Mouse (Mus musculus) liver, adult (tissue): ENCODE data around the gene Ccdc157.
A peak's percentile ranks its signal among the peaks of the same experiment; 100 is the strongest.

Source experiments
- GATA4 ChIP-seq: IDR thresholded peaks from 2 replicates; pipeline ENCODE4 v1.6.1; 2014; ENCODE audit warnings: mild to moderate bottlenecking, low read length; ENCODE audit not compliant: insufficient replicate concordance

Ccdc157 gene

GRCm38 (mm10) chr11:4148120-4148519 lies 12.0 kb downstream of the Ccdc157 start:
- TF ChIP-seq GATA4 = no peak

DNA sequence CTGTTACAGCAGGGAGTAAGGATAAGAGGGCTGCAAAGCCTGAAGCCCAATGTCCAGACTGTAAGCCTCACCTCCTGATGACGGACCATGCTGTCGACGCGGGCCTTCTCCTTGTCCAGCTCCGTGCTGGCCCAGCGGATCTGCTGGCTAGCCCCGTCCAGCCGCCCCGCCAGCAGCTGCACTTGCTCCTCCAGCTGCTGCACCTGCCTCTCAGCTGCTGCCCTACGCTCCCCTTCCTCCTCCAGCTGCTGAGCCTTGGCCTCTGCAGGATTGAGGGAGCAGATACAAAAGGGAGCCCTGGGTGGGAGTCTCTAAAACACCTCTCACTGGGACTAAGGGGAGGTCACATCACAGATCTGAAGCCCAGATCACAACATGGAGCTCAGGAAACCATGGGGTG lies 13.0 kb downstream of the Ccdc157 start:
- no peak for TF ChIP-seq GATA4

GRCm38 (mm10) chr11:4146381-4146780 lies 13.7 kb downstream of the Ccdc157 start:
- no peak for TF ChIP-seq GATA4

GRCm38 (mm10) chr11:4143281-4144062 lies 16.6 kb downstream of the Ccdc157 start:
- no peak for TF ChIP-seq GATA4

DNA sequence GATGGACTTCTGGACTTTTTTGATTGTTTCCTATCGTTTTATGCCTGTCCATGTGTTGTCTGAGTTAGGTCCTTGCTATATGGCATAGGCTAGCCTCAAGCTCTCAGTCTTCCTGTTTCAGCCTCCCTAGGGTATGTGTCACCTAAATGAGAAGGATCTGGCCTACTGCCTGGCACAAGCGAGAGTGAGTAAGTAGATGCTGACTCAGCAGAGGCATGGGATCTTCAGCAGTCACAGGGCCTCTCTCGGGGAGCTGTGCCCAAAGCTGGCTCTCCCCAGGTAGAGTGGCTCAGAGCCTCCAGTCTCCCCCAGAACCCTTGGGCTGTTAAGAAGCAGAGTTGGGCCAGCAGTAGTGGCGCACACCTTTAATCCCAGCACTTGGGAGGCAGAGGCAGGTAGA lies 17.7 kb downstream of the Ccdc157 start:
- TF ChIP-seq GATA4 = no peak

DNA sequence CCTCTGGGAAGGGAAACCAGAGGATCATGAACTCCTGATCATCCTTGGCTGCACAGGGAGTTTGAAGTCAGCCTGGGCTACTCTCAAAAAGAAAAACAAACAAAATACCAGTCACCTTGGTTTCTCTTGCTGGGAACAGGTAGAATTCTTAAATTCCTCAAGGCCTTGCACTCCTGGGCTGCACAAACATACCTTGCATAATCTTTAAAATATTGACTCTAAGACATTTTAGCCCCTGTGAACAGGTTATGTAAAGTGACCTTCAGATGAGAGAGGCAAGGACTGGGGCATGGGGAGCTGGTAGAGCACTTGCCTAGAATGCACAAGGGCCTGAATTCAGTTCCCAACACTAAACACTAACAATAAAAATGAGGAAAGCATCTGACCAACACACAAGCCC lies 18.6 kb downstream of the Ccdc157 start:
- no peak for TF ChIP-seq GATA4

DNA sequence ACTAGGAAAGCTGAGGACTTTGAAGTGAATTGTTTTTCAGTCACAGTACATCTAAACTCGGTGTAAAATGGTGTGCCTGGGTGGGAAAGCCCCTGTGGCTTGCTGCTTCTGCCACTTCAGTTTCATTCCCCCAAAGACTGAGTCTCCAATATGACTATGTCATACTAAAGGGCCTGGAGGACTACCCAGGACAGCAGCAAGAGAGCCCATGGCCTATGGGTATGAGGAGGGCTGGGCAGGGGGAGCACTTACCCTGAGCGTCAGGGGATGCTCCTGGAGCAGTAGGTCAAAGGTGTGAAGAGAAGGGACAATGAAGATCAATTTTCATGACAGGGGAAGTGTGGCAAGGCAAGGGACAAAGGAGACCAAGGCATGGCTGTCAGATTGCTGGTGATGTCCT lies 21.1 kb downstream of the Ccdc157 start:
- no peak for TF ChIP-seq GATA4

- TF ChIP-seq GATA4 = no peak
These were observed 24.8 kb downstream of the Ccdc157 start, which contains the start of gene Rnf215 for GRCm38 (mm10) chr11:4134986-4135935. Gene Rnf215, plus strand, starts transcription at chr11:4135202.

- TF ChIP-seq GATA4 = no peak
These were observed 25.7 kb downstream of the Ccdc157 start for GRCm38 (mm10) chr11:4134400-4134799.

DNA sequence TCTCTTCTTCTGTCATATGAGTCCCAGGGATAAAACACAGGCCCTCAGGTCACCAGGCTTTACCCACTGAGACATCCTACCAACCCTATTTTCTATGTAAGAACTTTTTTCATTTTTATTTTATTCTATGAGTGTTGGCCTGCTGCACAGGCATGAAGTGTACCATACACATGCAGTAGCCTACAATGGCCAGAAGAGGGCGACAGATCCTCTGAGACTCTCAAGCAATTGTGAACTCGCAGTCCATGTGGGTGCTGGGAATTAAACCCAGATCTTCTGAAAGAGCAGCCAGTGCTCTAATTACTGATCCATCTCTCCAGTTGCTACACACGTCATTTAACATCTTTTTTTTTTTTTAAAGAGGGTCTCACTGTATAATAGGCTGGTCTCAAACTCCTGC lies 26.6 kb downstream of the Ccdc157 start:
- TF ChIP-seq GATA4 = no peak

- TF ChIP-seq GATA4 = no peak
These were observed 33.0 kb downstream of the Ccdc157 start for GRCm38 (mm10) chr11:4127059-4127458.

DNA sequence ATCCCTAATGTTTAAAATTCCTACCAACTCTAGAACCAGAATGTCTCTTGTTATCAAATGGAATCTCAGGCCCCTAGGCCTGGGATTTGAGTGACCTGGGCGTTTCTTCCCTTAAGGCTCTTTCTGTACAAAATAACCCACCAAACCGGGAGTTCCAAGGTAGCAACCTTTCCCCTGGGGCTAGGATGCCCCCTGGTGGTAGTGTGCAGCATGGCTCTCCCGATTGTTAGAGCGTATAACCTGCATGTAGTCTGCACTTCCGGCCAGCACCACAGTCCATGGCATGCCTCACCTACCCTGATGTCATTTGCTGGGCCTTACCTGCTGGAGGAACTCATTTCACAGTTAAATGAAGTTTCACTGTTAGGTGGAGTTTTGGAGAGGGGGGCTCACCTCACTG lies 36.2 kb downstream of the Ccdc157 start:
- TF ChIP-seq GATA4 = no peak

DNA sequence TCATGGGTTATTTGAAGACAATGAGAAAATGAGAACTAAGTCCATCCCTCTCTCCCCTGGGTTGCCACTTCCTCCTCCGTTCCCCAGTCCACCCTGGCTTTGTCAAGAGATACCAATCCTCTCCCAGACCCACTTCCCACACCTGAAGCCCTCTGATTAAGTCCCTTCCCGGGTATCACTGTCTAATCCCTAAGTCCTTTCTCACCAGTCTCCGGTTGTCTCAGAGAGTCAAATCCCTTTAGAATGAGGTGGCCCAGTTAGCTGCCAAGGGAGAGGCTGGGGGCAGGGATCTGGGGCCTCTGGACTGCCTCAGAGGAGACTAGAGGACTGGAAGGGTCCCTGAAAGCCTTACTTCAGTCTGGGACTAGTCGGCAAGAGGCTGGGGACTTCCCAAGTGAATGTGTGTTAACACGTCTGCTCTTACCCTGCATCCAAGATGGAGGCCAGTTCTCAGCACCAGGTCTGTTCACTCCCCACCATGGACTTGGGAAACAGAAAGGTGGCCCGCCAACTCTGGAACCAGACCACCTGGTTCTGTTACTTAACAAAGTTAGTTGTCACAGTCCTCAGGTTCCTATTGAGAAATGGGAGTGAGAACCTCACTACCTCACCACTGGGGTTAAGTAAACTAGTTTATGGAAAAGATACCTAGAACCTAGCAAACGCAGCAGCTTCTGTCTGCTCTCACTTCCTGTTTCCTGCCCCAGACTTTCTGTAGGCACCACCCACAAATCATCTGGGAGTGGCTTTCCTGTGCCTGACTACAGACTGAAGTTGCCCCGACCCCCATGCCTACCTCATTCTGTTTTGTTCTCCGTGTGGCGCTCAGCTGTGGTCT lies 37.1 kb downstream of the Ccdc157 start, which contains the start of gene Sec14l2:
Sec14l2 (minus strand) TSS at position 674 of the 838 bp plus-strand sequence.
- no peak for TF ChIP-seq GATA4

- TF ChIP-seq GATA4 = 0 out of 2 replicates have a peak, but pooled peaks have one; percentile 9
These were observed 37.9 kb downstream of the Ccdc157 start for GRCm38 (mm10) chr11:4122226-4122625.

GRCm38 (mm10) chr11:4121691-4122090 lies 38.4 kb downstream of the Ccdc157 start:
- no peak for TF ChIP-seq GATA4
